Mouse (Mus musculus): ENCODE measurements around the gene Npas4. TPM values are rescaled to one million over a fixed set of nuclear protein-coding genes. Genes with fewer than 3 reads are reported as not detected.

Gene Npas4
- polyA plus RNA-seq (2015; fragmentation: Nextera tagmentation; extraction: Ambion mirVana), result 0.09 and 0.10 TPM in 2 replicates

DNA sequence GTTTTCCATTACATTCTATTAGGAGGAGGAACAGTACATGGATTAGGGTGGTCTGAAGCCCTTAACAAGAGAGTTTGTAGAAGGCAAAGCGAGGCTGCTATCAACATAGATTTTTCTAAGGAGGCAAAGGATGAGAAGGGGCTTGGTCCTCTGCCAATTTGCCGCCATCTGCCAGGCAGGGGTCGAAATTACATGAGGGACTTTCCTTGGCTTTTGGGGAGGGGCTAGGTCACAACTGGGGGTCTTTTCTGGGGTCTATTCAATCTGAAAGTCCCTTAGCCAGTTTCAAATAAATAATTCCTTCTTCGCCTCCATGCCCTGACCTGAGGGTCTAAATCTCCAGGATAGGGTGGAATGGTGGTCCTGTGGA, at the start of gene Npas4:
Gene Npas4 (minus strand): TSS at position 61 of the 370 bp plus-strand sequence.
- Histone ChIP-seq H3K4me3 (ENCODE audit: low read length) (peak within 1 kb of the TSS; percentile 16; the same call in 1 of the 2 replicates), H3K9me3 (replicated peaks; ENCODE audit: control insufficient read depth, low read length) (no peaks in the 10 kb centered on the region), H3K4me2 (ENCODE audit: low read depth, low read length) (peak within 1 kb of the TSS; percentile 54), H3K9ac (ENCODE audit: low read length) (no peak within 1 kb of the TSS), H3K27me3 (ENCODE audit: control insufficient read depth, insufficient read depth, low read length) (peaks cover 23% of the 10 kb centered on the region), H3K27ac (ENCODE audit: low read length) (no peak within 1 kb of the TSS), H3K36me3 (ENCODE audit: control insufficient read depth, insufficient read depth) (no peaks in the 10 kb centered on the region), H3K4me1 (ENCODE audit: control insufficient read depth, insufficient read depth, low read length) (peaks cover 23% of the 10 kb centered on the region)
- WGBS, result 11% methylated on average over 4 of the region's 4 CpGs
- ATAC-seq (replicated peaks; ENCODE audit: extremely low read depth, insufficient read depth, low FRiP score), result no peak

DNA sequence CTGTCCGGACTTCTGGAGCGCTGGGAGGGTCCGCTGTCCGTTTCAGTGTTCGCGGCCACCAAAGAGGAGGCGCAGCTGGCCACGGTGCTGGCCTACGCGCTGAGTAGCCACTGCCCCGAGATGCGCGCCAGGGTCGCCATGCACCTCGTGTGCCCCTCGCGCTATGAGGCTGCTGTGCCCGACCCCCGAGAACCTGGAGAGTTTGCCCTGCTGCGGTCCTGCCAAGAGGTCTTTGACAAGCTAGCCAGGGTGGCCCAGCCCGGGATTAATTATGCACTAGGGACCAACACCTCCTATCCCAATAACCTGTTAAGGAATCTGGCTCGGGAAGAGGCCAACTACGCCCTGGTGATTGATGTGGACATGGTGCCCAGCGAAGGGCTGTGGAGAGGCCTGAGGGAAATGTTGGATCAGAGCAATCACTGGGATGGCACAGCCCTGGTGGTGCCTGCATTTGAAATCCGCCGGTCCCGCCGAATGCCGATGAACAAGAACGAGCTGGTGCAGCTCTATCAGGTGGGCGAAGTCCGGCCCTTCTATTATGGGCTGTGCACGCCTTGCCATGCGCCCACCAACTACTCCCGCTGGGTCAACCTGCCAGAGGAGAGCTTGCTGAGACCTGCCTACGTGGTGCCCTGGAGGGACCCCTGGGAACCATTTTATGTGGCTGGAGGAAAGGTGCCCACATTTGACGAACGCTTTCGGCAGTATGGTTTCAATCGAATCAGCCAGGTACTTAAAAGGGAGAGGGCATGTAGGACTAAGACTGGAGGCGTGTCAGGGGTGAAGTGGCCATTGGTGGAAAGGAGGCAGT, 49.4 kb upstream of the Npas4 start:
- Histone ChIP-seq H3K4me1 (ENCODE audit: control insufficient read depth, insufficient read depth, low read length) (peaks cover 22% of the 10 kb centered on the region), H3K36me3 (ENCODE audit: control insufficient read depth, insufficient read depth) (peaks cover 2% of the 10 kb centered on the region; the same call in 1 of the 2 replicates), H3K4me3 (ENCODE audit: low read length) (peak overlapping the region; percentile 76), H3K4me2 (ENCODE audit: low read depth, low read length) (peak overlapping the region; percentile 81), H3K27me3 (ENCODE audit: control insufficient read depth, insufficient read depth, low read length) (no peaks in the 10 kb centered on the region), H3K9me3 (replicated peaks; ENCODE audit: control insufficient read depth, low read length) (no peaks in the 10 kb centered on the region), H3K27ac (ENCODE audit: low read length) (no peak overlapping the region; the same call in 1 of the 2 replicates), H3K9ac (ENCODE audit: low read length) (peak overlapping the region; percentile 88)
- no peak for ATAC-seq (replicated peaks; ENCODE audit: extremely low read depth, insufficient read depth, low FRiP score)
- 14% methylated on average over 41 of the region's 41 CpGs for WGBS

DNA sequence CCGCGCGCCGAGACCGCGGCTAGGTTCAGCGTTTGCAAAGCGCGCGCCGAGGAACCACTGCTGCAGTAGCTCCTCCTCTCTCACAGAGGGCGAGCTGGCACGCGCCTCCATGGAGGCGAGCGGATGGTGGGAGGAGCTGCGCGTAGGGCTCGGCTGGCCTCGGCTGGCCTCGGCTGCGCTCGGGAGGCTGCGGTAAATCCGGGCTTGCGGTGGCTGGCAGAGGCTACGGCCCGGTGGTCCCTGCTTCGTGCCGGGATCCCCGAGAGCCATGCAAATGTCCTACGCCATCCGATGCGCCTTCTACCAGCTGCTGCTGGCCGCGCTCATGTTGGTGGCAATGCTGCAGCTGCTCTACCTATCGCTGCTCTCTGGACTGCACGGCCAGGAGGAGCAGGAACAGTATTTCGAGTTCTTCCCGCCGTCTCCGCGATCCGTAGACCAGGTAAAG, 48.6 kb upstream of the Npas4 start, which contains the start of the genes B4gat1 and AC124502.3:
Gene B4gat1 (plus strand): TSS at position 118 of the 448 bp plus-strand sequence.
Gene AC124502.3 (plus strand): TSS at position 183 of the 448 bp plus-strand sequence.
- Histone ChIP-seq H3K4me3 (ENCODE audit: low read length) (peak within 1 kb of the TSS; percentile 76), H3K27ac (ENCODE audit: low read length) (peak within 1 kb of the TSS; percentile 61), H3K9me3 (replicated peaks; ENCODE audit: control insufficient read depth, low read length) (no peaks in the 10 kb centered on the region), H3K36me3 (ENCODE audit: control insufficient read depth, insufficient read depth) (no peaks in the 10 kb centered on the region), H3K4me1 (ENCODE audit: control insufficient read depth, insufficient read depth, low read length) (peaks cover 22% of the 10 kb centered on the region), H3K27me3 (ENCODE audit: control insufficient read depth, insufficient read depth, low read length) (no peaks in the 10 kb centered on the region), H3K4me2 (ENCODE audit: low read depth, low read length) (peak within 1 kb of the TSS; percentile 81), H3K9ac (ENCODE audit: low read length) (peak within 1 kb of the TSS; percentile 88)
- under 1% methylated on average over 44 of the region's 44 CpGs for WGBS
- peak; percentile 91 for ATAC-seq (replicated peaks; ENCODE audit: extremely low read depth, insufficient read depth, low FRiP score)

DNA sequence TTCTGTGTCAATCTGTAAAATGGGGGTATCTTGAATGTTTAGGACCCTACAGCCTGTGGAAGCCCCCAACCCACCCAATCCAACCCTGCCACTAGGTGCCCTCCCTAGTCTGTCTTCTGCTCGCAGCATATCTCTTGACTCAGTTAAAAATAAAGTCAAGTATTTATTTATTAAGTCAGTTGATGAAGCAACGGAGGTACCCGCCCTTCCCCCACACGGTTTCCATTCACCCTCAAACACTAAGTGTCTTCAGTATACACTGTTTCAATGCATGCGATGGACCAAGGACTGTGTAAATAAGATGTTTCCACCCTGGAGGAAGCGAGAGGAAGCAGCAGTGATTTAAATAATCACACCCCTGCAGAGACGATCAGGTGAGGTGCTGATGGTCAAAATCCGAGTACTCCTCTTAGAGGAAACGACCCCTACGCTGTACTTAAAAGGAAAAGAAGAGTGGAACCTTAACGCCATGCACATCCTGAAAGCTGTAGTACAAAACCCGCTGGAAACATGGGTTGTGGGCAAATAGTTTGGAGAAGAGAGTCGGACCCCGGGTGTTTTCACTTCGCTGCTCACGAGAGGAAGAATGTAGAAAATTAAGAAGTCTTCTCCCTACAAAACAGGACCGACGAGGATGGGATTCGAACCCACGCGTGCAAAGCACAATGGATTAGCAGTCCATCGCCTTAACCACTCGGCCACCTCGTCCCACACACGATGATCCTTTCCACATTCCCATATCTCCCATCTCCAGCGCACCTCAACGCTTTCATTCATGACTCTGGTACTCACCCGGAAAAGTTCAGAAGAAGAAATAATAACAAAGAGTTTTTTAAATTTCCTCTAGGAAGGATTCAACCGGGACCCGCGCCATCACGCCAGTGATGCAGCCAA, 47.8 kb upstream of the Npas4 start:
- ATAC-seq (replicated peaks; ENCODE audit: extremely low read depth, insufficient read depth, low FRiP score), result peak; percentile 39; the same call in 1 of the 2 replicates
- peak overlapping the region; percentile 88 for H3K9ac ChIP-seq (ENCODE audit: low read length)
- peak overlapping the region; percentile 51 for H3K27ac ChIP-seq (ENCODE audit: low read length)
- no peaks in the 10 kb centered on the region for H3K36me3 ChIP-seq (ENCODE audit: control insufficient read depth, insufficient read depth)
- 4% methylated on average over 32 of the region's 32 CpGs for WGBS
- no peaks in the 10 kb centered on the region for H3K27me3 ChIP-seq (ENCODE audit: control insufficient read depth, insufficient read depth, low read length)
- H3K9me3 ChIP-seq (replicated peaks; ENCODE audit: control insufficient read depth, low read length), result no peaks in the 10 kb centered on the region
- peaks cover 22% of the 10 kb centered on the region for H3K4me1 ChIP-seq (ENCODE audit: control insufficient read depth, insufficient read depth, low read length)
- peak overlapping the region; percentile 81 for H3K4me2 ChIP-seq (ENCODE audit: low read depth, low read length)
- peak overlapping the region; percentile 76 for H3K4me3 ChIP-seq (ENCODE audit: low read length)

DNA sequence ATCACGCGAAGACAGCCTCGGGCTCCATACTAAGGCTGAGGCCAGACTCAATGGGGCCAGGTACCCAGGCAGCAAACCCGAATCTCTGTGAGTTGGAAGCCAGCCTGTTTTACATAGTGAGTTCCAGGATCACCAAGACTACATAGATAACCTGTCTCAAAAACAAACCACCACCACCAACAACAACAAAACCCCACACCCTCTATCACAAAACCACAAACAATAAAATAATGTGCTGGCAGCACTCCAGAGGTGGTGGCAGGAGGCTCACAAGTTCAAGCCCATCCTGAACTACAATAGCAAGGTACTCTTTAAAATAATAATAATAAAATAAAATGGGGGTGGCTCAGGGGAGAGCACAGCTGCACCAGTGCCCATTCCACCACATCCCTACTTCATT, 46.5 kb upstream of the Npas4 start:
- Histone ChIP-seq H3K27ac (ENCODE audit: low read length) (no peak overlapping the region), H3K4me1 (ENCODE audit: control insufficient read depth, insufficient read depth, low read length) (peaks cover 17% of the 10 kb centered on the region), H3K27me3 (ENCODE audit: control insufficient read depth, insufficient read depth, low read length) (no peaks in the 10 kb centered on the region), H3K36me3 (ENCODE audit: control insufficient read depth, insufficient read depth) (peaks cover 2% of the 10 kb centered on the region; the same call in 1 of the 2 replicates), H3K9me3 (replicated peaks; ENCODE audit: control insufficient read depth, low read length) (no peaks in the 10 kb centered on the region), H3K4me3 (ENCODE audit: low read length) (no peak overlapping the region), H3K9ac (ENCODE audit: low read length) (no peak overlapping the region), H3K4me2 (ENCODE audit: low read depth, low read length) (no peak overlapping the region)
- 75% methylated on average over 4 of the region's 4 CpGs for WGBS
- no peak for ATAC-seq (replicated peaks; ENCODE audit: extremely low read depth, insufficient read depth, low FRiP score)

DNA sequence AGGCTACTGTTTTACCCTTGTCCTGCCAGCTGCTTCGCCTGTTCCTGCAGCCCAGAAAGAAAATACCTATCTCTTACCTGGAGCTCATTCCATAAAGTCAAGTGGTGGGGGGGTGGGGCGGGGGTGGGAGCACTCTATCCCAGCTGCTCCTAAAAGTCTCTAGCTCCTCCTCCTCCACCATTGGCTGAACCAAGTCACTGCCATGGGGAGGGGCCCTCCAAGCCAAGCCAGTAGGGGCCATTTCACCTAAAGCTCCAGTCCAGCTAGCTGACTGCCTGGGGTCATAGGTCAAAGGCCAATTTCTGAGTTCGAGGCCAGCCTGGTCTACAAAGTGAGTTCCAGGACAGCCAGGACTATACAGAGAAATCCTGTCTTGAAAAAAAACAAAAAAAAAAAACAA, 42.6 kb upstream of the Npas4 start:
- WGBS, result 79% methylated on average over 3 of the region's 3 CpGs
- H3K27ac ChIP-seq (ENCODE audit: low read length), result no peak overlapping the region
- H3K4me2 ChIP-seq (ENCODE audit: low read depth, low read length), result no peak overlapping the region
- H3K4me1 ChIP-seq (ENCODE audit: control insufficient read depth, insufficient read depth, low read length), result no peaks in the 10 kb centered on the region; the same call in 1 of the 2 replicates
- H3K36me3 ChIP-seq (ENCODE audit: control insufficient read depth, insufficient read depth), result peaks cover 29% of the 10 kb centered on the region
- no peak for ATAC-seq (replicated peaks; ENCODE audit: extremely low read depth, insufficient read depth, low FRiP score)
- H3K4me3 ChIP-seq (ENCODE audit: low read length), result no peak overlapping the region
- H3K27me3 ChIP-seq (ENCODE audit: control insufficient read depth, insufficient read depth, low read length), result no peaks in the 10 kb centered on the region
- H3K9me3 ChIP-seq (replicated peaks; ENCODE audit: control insufficient read depth, low read length), result no peaks in the 10 kb centered on the region
- no peak overlapping the region for H3K9ac ChIP-seq (ENCODE audit: low read length)

DNA sequence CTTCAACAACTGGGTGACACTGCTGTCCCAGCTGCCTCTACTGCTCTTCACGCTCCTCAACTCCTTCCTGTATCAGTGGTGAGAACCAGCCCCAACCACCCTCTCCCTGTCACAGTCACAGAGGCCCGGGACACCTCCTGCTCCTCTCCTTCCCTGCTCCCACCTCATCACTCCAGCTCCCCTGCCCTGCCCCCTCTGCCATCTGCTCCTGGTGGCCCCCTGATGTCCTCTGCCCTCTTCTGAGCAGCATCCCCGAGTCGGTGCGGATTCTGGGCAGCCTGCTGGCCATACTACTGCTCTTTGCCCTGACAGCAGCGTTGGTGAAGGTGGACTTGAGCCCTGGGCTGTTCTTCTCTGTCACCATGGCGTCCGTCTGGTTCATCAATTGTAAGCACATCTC, 36.0 kb upstream of the Npas4 start:
- H3K9me3 ChIP-seq (replicated peaks; ENCODE audit: control insufficient read depth, low read length), result no peaks in the 10 kb centered on the region
- no peak overlapping the region for H3K4me2 ChIP-seq (ENCODE audit: low read depth, low read length)
- no peak for ATAC-seq (replicated peaks; ENCODE audit: extremely low read depth, insufficient read depth, low FRiP score)
- H3K9ac ChIP-seq (ENCODE audit: low read length), result no peak overlapping the region
- H3K4me1 ChIP-seq (ENCODE audit: control insufficient read depth, insufficient read depth, low read length), result peaks cover 6% of the 10 kb centered on the region
- H3K27ac ChIP-seq (ENCODE audit: low read length), result no peak overlapping the region
- H3K27me3 ChIP-seq (ENCODE audit: control insufficient read depth, insufficient read depth, low read length), result no peaks in the 10 kb centered on the region
- H3K4me3 ChIP-seq (ENCODE audit: low read length), result no peak overlapping the region
- WGBS, result 81% methylated on average over 8 of the region's 8 CpGs
- peaks cover 31% of the 10 kb centered on the region for H3K36me3 ChIP-seq (ENCODE audit: control insufficient read depth, insufficient read depth)

DNA sequence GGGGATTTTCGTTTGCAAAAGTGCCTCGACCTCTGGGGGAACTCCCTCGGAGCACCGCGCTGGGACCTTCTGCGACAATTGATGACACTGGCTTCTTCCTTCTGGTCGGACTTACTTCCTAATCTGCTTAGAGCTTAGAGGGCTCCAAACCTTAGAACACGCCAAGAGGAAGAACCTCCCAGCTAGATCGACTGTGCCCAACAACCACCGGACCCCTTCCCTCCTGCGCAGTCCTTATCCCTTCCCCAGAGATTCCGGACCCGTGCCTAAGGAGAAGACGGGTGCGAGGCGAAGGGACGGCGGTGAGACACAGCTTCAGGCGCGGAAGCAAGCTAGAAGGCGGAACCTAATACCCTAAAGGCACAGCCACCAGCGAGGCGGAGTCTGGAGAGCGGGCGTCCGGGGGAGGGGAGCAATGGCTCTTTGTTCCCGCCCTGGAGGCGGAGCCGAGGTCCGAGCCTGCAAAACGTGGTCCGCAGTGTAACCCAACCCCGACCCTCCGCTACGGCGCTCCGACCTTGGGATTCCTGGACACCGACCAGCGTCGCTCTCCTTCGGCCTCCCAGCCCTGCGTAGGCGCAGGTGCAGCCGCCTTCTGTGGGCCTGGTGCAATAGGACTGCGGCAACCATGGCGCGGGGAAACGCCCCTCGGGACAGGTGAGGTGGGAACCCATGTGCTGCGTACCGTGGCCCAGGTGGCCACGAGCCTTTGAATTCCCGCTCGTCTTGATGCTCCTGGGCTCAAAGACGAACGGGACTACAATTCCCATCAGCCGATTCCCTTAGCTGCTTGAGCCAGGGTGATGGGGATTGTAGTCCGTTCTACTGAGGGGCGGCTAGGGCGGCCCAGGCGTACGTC, 33.7 kb upstream of the Npas4 start, which contains the start of gene Slc29a2:
Gene Slc29a2 (plus strand): TSS at position 240 of the 859 bp plus-strand sequence.
- under 1% methylated on average over 62 of the region's 62 CpGs for whole genome bisulfite sequencing
- Histone ChIP-seq H3K9ac (ENCODE audit: low read length) (peak within 1 kb of the TSS; percentile 90), H3K27me3 (ENCODE audit: control insufficient read depth, insufficient read depth, low read length) (no peaks in the 10 kb centered on the region), H3K4me3 (ENCODE audit: low read length) (peak within 1 kb of the TSS; percentile 84), H3K4me1 (ENCODE audit: control insufficient read depth, insufficient read depth, low read length) (peaks cover 6% of the 10 kb centered on the region), H3K9me3 (replicated peaks; ENCODE audit: control insufficient read depth, low read length) (no peaks in the 10 kb centered on the region), H3K36me3 (ENCODE audit: control insufficient read depth, insufficient read depth) (peaks cover 18% of the 10 kb centered on the region), H3K27ac (ENCODE audit: low read length) (peak within 1 kb of the TSS; percentile 96), H3K4me2 (ENCODE audit: low read depth, low read length) (peak within 1 kb of the TSS; percentile 91)
- peak; percentile 97 for ATAC-seq (replicated peaks; ENCODE audit: extremely low read depth, insufficient read depth, low FRiP score)

All from heart, embryonic 16.5 days (tissue).